Mouse (Mus musculus) myocyte (in vitro differentiated cells): ENCODE results near the gene Rbm33.

Source experiments
- MYOD1 ChIP-seq, 3 experiments: IDR thresholded peaks; one replicate each; pipeline ENCODE4 v1.6.1; 2011; ENCODE audit warnings: control low read depth in 2 of 3, low read depth in 2 of 3, mild to moderate bottlenecking in 2 of 3, moderate library complexity in 1 of 3; ENCODE audit not compliant: insufficient read length in 2 of 3, control insufficient read depth in 1 of 3
- MYOG ChIP-seq, 3 experiments: IDR thresholded peaks; one replicate each; pipeline ENCODE4 v1.6.1; 2011; ENCODE audit warnings: control low read depth in 2 of 3, low read depth in 2 of 3, mild to moderate bottlenecking in 2 of 3; ENCODE audit not compliant: insufficient read length in 2 of 3, control insufficient read depth in 1 of 3, insufficient read depth in 1 of 3
- POLR2A ChIP-seq: IDR thresholded peaks from one replicate; pipeline ENCODE4 v1.6.1; 2011; ENCODE audit warnings: low read depth, mild to moderate bottlenecking, control low read depth, moderate library complexity; ENCODE audit not compliant: insufficient read length
- POLR2AphosphoS2 ChIP-seq: IDR thresholded peaks from one replicate; pipeline ENCODE4 v1.6.1; 2011; ENCODE audit warnings: low read depth, control low read depth; ENCODE audit not compliant: insufficient read length
- REST ChIP-seq: IDR thresholded peaks from one replicate; pipeline ENCODE4 v1.6.1; 2011; ENCODE audit warnings: mild to moderate bottlenecking, control low read depth, moderate library complexity; ENCODE audit not compliant: insufficient read depth, insufficient read length
- SRF ChIP-seq: IDR thresholded peaks from one replicate; pipeline ENCODE4 v1.6.1; 2011; ENCODE audit warnings: low read depth; ENCODE audit not compliant: control insufficient read depth, insufficient read length
- TCF12 ChIP-seq: IDR thresholded peaks from one replicate; pipeline ENCODE4 v1.6.1; 2011; ENCODE audit warnings: mild to moderate bottlenecking, control low read depth; ENCODE audit not compliant: poor library complexity, insufficient read depth, severe bottlenecking
- TCF3 ChIP-seq: IDR thresholded peaks from one replicate; pipeline ENCODE4 v1.6.1; 2011; ENCODE audit warnings: low read depth, control low read depth; ENCODE audit not compliant: insufficient read length
- USF1 ChIP-seq: IDR thresholded peaks from one replicate; pipeline ENCODE4 v1.6.1; 2011; ENCODE audit warnings: low read depth, mild to moderate bottlenecking, control low read depth, moderate library complexity

DNA sequence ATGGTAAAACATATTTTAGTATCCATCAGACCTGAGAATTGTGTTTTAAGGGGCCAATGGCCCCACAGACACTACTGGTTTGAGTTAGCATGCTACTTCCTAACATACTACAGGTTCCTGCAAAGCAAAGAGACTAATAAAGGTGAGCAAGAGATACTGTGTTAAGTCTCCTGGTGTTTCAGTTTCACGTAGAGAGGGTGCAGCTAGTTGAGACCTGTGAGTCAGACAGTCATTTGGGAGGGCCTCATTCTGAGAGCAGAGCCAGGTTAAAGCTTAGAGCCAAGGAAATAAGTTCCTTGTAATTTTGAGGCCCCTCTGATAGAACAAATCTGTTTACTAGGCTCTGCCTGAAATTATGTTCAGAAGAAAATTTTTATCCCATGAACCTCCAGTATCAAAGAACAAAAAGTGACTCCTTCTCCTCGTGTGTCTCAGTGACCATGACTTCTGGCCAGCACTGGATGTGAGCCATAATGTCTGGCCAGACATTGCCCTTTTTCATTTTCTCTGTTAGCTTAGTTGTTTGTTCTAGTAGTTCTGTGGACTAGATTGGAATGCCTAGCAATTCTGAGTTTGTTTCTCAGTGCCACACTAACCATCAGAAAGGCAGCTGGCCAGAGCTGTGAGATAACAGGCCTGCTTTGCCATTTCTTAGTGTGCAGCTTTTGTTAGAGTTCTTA lies 95.2 kb downstream of the Rbm33 start:
- TF ChIP-seq POLR2A = no peak
- no peak for TF ChIP-seq MYOD1 (IDR thresholded peaks at IDR 0.05; ENCODE audit: control insufficient read depth in 1 of 3, insufficient read length in 2 of 3, low read depth in 2 of 3)
- no peak for TF ChIP-seq SRF
- TF ChIP-seq MYOG (IDR thresholded peaks at IDR 0.05; ENCODE audit: control insufficient read depth in 1 of 3, insufficient read depth in 1 of 3, insufficient read length in 2 of 3, low read depth in 2 of 3) = no peak
- no peak for TF ChIP-seq REST
- no peak for TF ChIP-seq TCF12
- no peak for TF ChIP-seq POLR2AphosphoS2
- TF ChIP-seq USF1 = no peak
- no peak for TF ChIP-seq TCF3
